Mouse (Mus musculus) intestine, embryonic 14.5 days (tissue): Measurements from ENCODE around the gene Kcnq1. TPM values are rescaled to one million over a fixed set of nuclear protein-coding genes. Genes with fewer than 3 reads are reported as not detected.

Experiments
- ATAC-seq: fragments of 200-750 bp; cut with Nextera tagmentation; replicated peaks from 2 replicates; pipeline ENCODE4 v1.8.0; 2017; ENCODE audit warnings: low read depth, moderate number of reproducible peaks, moderate TSS enrichment, moderate library complexity; ENCODE audit not compliant: low FRiP score, low TSS enrichment
- DNase-seq: peaks from one replicate; pipeline ENCODE4 v3.0.0-alpha.2; 2018; ENCODE audit warnings: low spot score
- H3K27ac ChIP-seq: fragments of 300-500 bp; sonication (generic); 2 replicates; pipeline ENCODE4 v1.5.1; 2014; ENCODE audit warnings: low read depth, mild to moderate bottlenecking, control low read depth
- H3K27me3 ChIP-seq: fragments of 300-500 bp; sonication (generic); replicated peaks from 2 replicates; pipeline ENCODE4 v1.6.1; 2014; ENCODE audit warnings: low read length, control low read depth; ENCODE audit not compliant: control insufficient read depth, insufficient read depth
- H3K36me3 ChIP-seq: fragments of 300-500 bp; sonication (generic); 2 replicates; pipeline ENCODE4 v1.6.1; 2014; ENCODE audit warnings: low read length, control low read depth; ENCODE audit not compliant: control insufficient read depth, insufficient read depth
- H3K4me1 ChIP-seq: fragments of 300-500 bp; sonication (generic); replicated peaks from 2 replicates; pipeline ENCODE4 v1.6.1; 2014; ENCODE audit warnings: low read length, control low read depth, mixed read lengths; ENCODE audit not compliant: control insufficient read depth, insufficient read depth
- H3K4me2 ChIP-seq: fragments of 300-500 bp; sonication (generic); 2 replicates; pipeline ENCODE4 v1.6.1; 2014; ENCODE audit warnings: low read length
- H3K4me3 ChIP-seq: fragments of 300-500 bp; sonication (generic); 2 replicates; pipeline ENCODE4 v1.5.1; 2014; ENCODE audit warnings: low read depth, low read length, control low read depth, mixed read lengths
- H3K9ac ChIP-seq: fragments of 300-500 bp; sonication (generic); 2 replicates; pipeline ENCODE4 v1.6.1; 2014; ENCODE audit warnings: mild to moderate bottlenecking, low read length
- H3K9me3 ChIP-seq: fragments of 300-500 bp; sonication (generic); 2 replicates; pipeline ENCODE4 v1.6.1; 2016; ENCODE audit warnings: low read length, control low read depth; ENCODE audit not compliant: control insufficient read depth
- WGBS: fragments of 180-500 bp; shearing (Covaris S2); extraction: QIAGEN DNeasy Blood & Tissue Kit; methylation state at CpG from one replicate; pipeline ENCODE4 v1.1.7; 2014; 5-methylcytosine and 5-hydroxymethylcytosine counted together
- polyA plus RNA-seq: library from polyadenylated mRNA; unstranded; fragments of >200 nt; fragmentation: Nextera tagmentation; extraction: Ambion mirVana; gene quantifications from 2 replicates; pipeline ENCODE4 v1.2.1, GENCODE M21; 2014

Kcnq1 gene
- polyA plus RNA-seq, 1 experiment from 2014 or later: 5.3 TPM

DNA sequence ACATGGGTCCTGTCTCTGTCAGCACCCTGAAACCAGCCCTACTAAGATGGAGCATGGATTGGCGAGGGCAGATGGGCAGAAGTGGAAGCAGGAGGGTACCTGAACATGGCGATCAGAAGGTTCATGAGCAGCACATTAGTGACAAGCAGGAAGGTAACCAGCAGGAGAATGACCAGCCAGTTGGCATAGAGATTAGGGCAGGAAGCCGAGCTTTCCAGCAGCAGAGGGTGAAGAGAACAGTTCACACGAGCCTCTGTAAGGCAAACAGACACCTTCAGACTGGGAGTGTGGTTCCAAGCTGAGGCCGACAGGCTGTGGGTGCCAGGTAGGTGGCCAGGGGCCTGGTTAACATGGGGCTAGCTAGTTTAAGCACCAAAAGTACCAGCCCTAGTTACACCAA, 30.8 kb upstream of the Kcnq1 start:
- no peaks in the 10 kb centered on the region for H3K9me3 ChIP-seq
- H3K4me3 ChIP-seq: no peak overlapping the region
- peaks cover 27% of the 10 kb centered on the region for H3K36me3 ChIP-seq
- no peak overlapping the region for H3K27ac ChIP-seq
- no peaks in the 10 kb centered on the region for H3K27me3 ChIP-seq
- H3K9ac ChIP-seq: no peak overlapping the region
- DNase-seq (no peak), ATAC-seq (no peak)
- H3K4me2 ChIP-seq: no peak overlapping the region
- 71% methylated on average over 5 of the region's 5 CpGs for WGBS
- H3K4me1 ChIP-seq: peaks cover 7% of the 10 kb centered on the region

DNA sequence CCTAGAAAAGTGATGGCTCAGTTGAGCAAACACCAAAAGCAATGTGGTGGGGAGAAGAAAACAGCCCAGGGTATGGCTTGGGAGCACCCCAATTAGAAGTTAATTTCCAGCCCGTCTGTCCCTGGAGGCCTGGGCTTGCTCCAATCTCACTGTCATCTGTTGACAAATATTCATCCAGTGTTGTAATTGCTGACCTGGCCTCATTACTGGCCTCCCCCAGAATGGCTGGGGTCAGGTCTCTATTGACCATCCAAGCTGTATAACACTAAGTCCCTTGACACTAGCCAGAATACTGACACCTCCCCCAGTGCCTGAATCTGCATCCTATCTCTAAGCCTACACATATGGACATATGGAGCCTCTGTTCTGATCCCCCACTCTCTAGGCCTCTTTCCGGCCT, 28.8 kb upstream of the Kcnq1 start:
- no peak for DNase-seq
- H3K36me3 ChIP-seq: peaks cover 21% of the 10 kb centered on the region
- no peaks in the 10 kb centered on the region for H3K27me3 ChIP-seq
- no peak overlapping the region for H3K27ac ChIP-seq
- no peaks in the 10 kb centered on the region for H3K4me1 ChIP-seq
- ATAC-seq: no peak
- H3K4me2 ChIP-seq: no peak overlapping the region
- no peaks in the 10 kb centered on the region for H3K9me3 ChIP-seq
- 68% methylated on average over 2 of the region's 2 CpGs for WGBS
- H3K9ac ChIP-seq: no peak overlapping the region
- H3K4me3 ChIP-seq: no peak overlapping the region

DNA sequence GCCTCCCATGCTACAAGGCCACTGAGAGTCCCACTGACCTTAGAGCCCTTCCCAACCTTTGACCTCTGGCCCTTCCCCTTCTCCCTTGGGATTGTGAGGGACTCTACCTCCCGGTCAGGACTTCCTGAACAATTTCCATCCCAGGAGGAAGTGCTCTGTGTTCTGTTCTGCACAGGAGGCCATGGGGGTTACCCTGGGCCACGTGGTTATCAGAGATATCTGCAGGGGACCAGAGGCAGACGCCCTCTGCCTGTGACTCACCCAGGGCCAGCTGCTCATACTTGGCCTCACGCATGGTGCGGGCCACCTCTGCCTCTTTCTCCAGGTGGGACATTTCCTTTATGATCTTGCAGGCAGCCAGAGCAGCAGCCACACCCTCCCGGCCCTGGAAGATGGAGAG, 24.1 kb upstream of the Kcnq1 start:
- no peaks in the 10 kb centered on the region for H3K9me3 ChIP-seq
- no peaks in the 10 kb centered on the region for H3K27me3 ChIP-seq
- no peak for DNase-seq
- no peak overlapping the region for H3K9ac ChIP-seq
- WGBS: 56% methylated on average over 6 of the region's 6 CpGs
- H3K4me1 ChIP-seq: 0 out of 2 replicates have a peak, but pooled peaks cover 2% of the 10 kb centered on the region
- ATAC-seq: no peak
- H3K4me3 ChIP-seq: no peak overlapping the region
- H3K36me3 ChIP-seq: peaks cover 22% of the 10 kb centered on the region
- no peak overlapping the region for H3K4me2 ChIP-seq
- no peak overlapping the region for H3K27ac ChIP-seq

DNA sequence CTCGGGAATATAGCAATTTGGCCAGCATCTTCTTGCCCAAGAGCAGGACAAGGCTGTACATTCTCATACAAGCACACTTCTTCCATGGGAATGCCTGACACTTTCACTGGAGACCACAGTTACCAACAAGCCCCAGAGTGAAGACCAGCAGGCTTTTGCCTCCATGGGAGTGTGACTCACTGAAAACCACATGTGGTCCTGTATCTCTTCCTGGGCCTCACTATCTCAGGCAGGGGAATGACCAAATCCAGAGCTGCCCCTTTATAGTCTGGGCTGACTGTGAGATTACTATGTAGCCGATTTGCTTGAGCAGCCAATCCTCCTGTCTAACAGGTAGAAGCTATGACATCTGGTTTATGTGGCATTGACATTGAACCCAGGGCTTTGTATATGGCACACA, 22.5 kb upstream of the Kcnq1 start:
- H3K27ac ChIP-seq: no peak overlapping the region
- no peak overlapping the region for H3K9ac ChIP-seq
- no peak overlapping the region for H3K4me2 ChIP-seq
- H3K4me3 ChIP-seq: no peak overlapping the region
- ATAC-seq (no peak), DNase-seq (no peak)
- 0 out of 2 replicates have a peak, but pooled peaks cover 2% of the 10 kb centered on the region for H3K4me1 ChIP-seq
- H3K36me3 ChIP-seq: peaks cover 14% of the 10 kb centered on the region
- WGBS: 68% methylated on average over 2 of the region's 2 CpGs
- no peaks in the 10 kb centered on the region for H3K27me3 ChIP-seq
- no peaks in the 10 kb centered on the region for H3K9me3 ChIP-seq

GRCm38 (mm10) chr7:143086366-143086765, 19.8 kb upstream of the Kcnq1 start:
- Histone ChIP-seq H3K27ac (peak overlapping the region; percentile 87), H3K4me2 (peak overlapping the region; percentile 55), H3K9me3 (no peaks in the 10 kb centered on the region), H3K36me3 (peaks cover 14% of the 10 kb centered on the region; the same call in 1 of the 2 replicates), H3K9ac (peak overlapping the region; percentile 39; the same call in 1 of the 2 replicates), H3K4me1 (0 out of 2 replicates have a peak, but pooled peaks cover 2% of the 10 kb centered on the region), H3K4me3 (peak overlapping the region; percentile 23), H3K27me3 (no peaks in the 10 kb centered on the region)
- 38% methylated on average over 2 of the region's 2 CpGs for WGBS
- DNase-seq: peak; percentile 75
- peak; percentile 20; the same call in 1 of the 2 replicates for ATAC-seq

GRCm38 (mm10) chr7:143087070-143087579, 19.0 kb upstream of the Kcnq1 start:
- peak; percentile 86 for DNase-seq
- Histone ChIP-seq H3K27ac (peak overlapping the region; percentile 87), H3K9me3 (no peaks in the 10 kb centered on the region), H3K4me2 (peak overlapping the region; percentile 55), H3K4me3 (peak overlapping the region; percentile 23; the same call in 1 of the 2 replicates), H3K9ac (peak overlapping the region; percentile 39), H3K36me3 (peaks cover 11% of the 10 kb centered on the region; the same call in 1 of the 2 replicates), H3K4me1 (0 out of 2 replicates have a peak, but pooled peaks cover 2% of the 10 kb centered on the region), H3K27me3 (no peaks in the 10 kb centered on the region)
- 19% methylated on average over 4 of the region's 4 CpGs for WGBS
- ATAC-seq: peak; percentile 88

DNA sequence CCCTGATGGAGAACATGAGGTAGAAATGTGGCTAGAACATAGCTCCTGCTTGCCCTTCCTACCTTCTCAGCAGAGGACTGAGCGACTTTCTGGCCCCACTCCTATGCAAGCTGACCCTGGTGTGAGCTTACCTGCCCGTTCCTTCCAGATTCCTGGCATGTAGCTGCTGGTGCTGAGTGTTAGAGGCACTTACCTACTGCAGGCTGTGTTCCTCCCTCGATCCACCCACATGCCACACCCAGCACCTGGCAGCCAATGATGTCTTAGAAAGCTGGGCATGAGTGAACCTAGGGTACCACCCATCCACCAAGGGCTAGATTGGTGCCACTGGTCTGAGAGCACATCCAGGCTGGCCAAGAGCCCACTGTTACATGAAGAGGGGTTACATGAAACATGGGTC, 12.3 kb upstream of the Kcnq1 start:
- no peaks in the 10 kb centered on the region for H3K27me3 ChIP-seq
- 78% methylated on average over 3 of the region's 3 CpGs for WGBS
- H3K4me2 ChIP-seq: no peak overlapping the region
- no peak overlapping the region for H3K27ac ChIP-seq
- H3K4me1 ChIP-seq: no peaks in the 10 kb centered on the region
- no peaks in the 10 kb centered on the region for H3K36me3 ChIP-seq
- no peak overlapping the region for H3K9ac ChIP-seq
- no peak for ATAC-seq
- H3K9me3 ChIP-seq: no peaks in the 10 kb centered on the region
- no peak overlapping the region for H3K4me3 ChIP-seq
- no peak for DNase-seq

GRCm38 (mm10) chr7:143094592-143095553, 11.3 kb upstream of the Kcnq1 start, which contains the start of gene Trpm5:
TSS of gene Trpm5 (minus strand) at chr7:143094642.
- H3K27me3 ChIP-seq: no peaks in the 10 kb centered on the region
- ATAC-seq: peak; percentile 47; the same call in 1 of the 2 replicates

More at GRCm38 (mm10) chr7:143094592-143095553, 11.3 kb upstream of the Kcnq1 start, which contains the start of gene Trpm5:
- no peak within 1 kb of the TSS for H3K9ac ChIP-seq
- H3K9me3 ChIP-seq: no peaks in the 10 kb centered on the region
- no peak within 1 kb of the TSS for H3K27ac ChIP-seq
- no peak within 1 kb of the TSS for H3K4me3 ChIP-seq
- 37% methylated on average over 10 of the region's 10 CpGs for WGBS
- H3K4me2 ChIP-seq: no peak within 1 kb of the TSS
- H3K4me1 ChIP-seq: no peaks in the 10 kb centered on the region
- H3K36me3 ChIP-seq: no peaks in the 10 kb centered on the region
- DNase-seq: peak; percentile 90
